Mouse (Mus musculus) midbrain, embryonic 15.5 days (tissue): ENCODE data around the gene Ren1. TPM values are rescaled to one million over a fixed set of nuclear protein-coding genes. Genes with fewer than 3 reads are reported as not detected.

Source experiments
- ATAC-seq: fragments of 200-750 bp; cut with Nextera tagmentation; replicated peaks from 2 replicates; pipeline ENCODE4 v1.8.0; 2017; ENCODE audit warnings: moderate TSS enrichment
- H3K27ac ChIP-seq: fragments of 300-500 bp; sonication (generic); 2 replicates; pipeline ENCODE4 v1.5.1; 2015; ENCODE audit warnings: mild to moderate bottlenecking, inconsistent platforms
- H3K27me3 ChIP-seq: fragments of 300-500 bp; sonication (generic); replicated peaks from 2 replicates; pipeline ENCODE4 v1.6.1; 2015; ENCODE audit warnings: inconsistent platforms
- H3K36me3 ChIP-seq: fragments of 300-500 bp; sonication (generic); replicated peaks from 2 replicates; pipeline ENCODE4 v1.6.1; 2015; ENCODE audit warnings: inconsistent platforms
- H3K4me1 ChIP-seq: fragments of 300-500 bp; sonication (generic); 2 replicates; pipeline ENCODE4 v1.6.1; 2015; ENCODE audit warnings: inconsistent platforms
- H3K4me2 ChIP-seq: fragments of 300-500 bp; sonication (generic); 2 replicates; pipeline ENCODE4 v1.6.1; 2015; ENCODE audit warnings: inconsistent platforms, mild to moderate bottlenecking, moderate library complexity
- H3K4me3 ChIP-seq: fragments of 300-500 bp; sonication (generic); 2 replicates; pipeline ENCODE4 v1.5.1; 2015; ENCODE audit warnings: mild to moderate bottlenecking, inconsistent platforms
- H3K9ac ChIP-seq: fragments of 300-500 bp; sonication (generic); 2 replicates; pipeline ENCODE4 v1.6.1; 2015; ENCODE audit warnings: mild to moderate bottlenecking, inconsistent platforms
- H3K9me3 ChIP-seq: fragments of 300-500 bp; sonication (generic); 2 replicates; pipeline ENCODE4 v1.6.1; 2016; ENCODE audit warnings: inconsistent platforms
- WGBS: fragments of 180-500 bp; shearing (Covaris S2); methylation state at CpG from one replicate; pipeline ENCODE4 v1.1.7; 2015; ENCODE audit warnings: mixed read lengths; 5-methylcytosine and 5-hydroxymethylcytosine counted together
- polyA plus RNA-seq: library from polyadenylated mRNA; unstranded; fragments of >200 nt; fragmentation: Nextera tagmentation; extraction: Ambion mirVana; gene quantifications from 2 replicates; pipeline ENCODE4 v1.2.1, GENCODE M21; 2015

Gene Ren1
- 0.18 TPM in 1 of 2 replicates, not detected in the other for polyA plus RNA-seq

GRCm38 (mm10) chr1:133350210-133350609 lies at the start of gene Ren1:
Gene Ren1 (plus strand): TSS chr1:133350510.
- H3K9ac ChIP-seq, result no peak within 1 kb of the TSS
- H3K4me2 ChIP-seq, result no peak within 1 kb of the TSS
- H3K27me3 ChIP-seq, result no peaks in the 10 kb centered on the region
- H3K27ac ChIP-seq, result no peak within 1 kb of the TSS
- peaks cover 14% of the 10 kb centered on the region for H3K4me1 ChIP-seq
- no peaks in the 10 kb centered on the region for H3K9me3 ChIP-seq
- 86% methylated on average over 1 of the region's 1 CpGs for WGBS
- no peak for ATAC-seq
- H3K36me3 ChIP-seq, result no peaks in the 10 kb centered on the region
- H3K4me3 ChIP-seq, result no peak within 1 kb of the TSS

GRCm38 (mm10) chr1:133302540-133302939 lies 47.8 kb upstream of the Ren1 start:
- Histone ChIP-seq H3K4me3 (no peak overlapping the region), H3K4me2 (no peak overlapping the region), H3K36me3 (peaks cover 9% of the 10 kb centered on the region; the same call in 1 of the 2 replicates), H3K9me3 (no peaks in the 10 kb centered on the region), H3K27me3 (no peaks in the 10 kb centered on the region), H3K27ac (no peak overlapping the region), H3K9ac (no peak overlapping the region), H3K4me1 (peaks cover 14% of the 10 kb centered on the region; the same call in 1 of the 2 replicates)
- 39% methylated on average over 3 of the region's 3 CpGs for WGBS
- no peak for ATAC-seq

- H3K27ac ChIP-seq, result no peak overlapping the region
- H3K4me3 ChIP-seq, result no peak overlapping the region
- ATAC-seq, result peak; percentile 19; the same call in 1 of the 2 replicates
Observed at GRCm38 (mm10) chr1:133306842-133307241, 43.5 kb upstream of the Ren1 start.

GRCm38 (mm10) chr1:133307318-133307717 lies 43.0 kb upstream of the Ren1 start:
- Histone ChIP-seq H3K4me3 (no peak overlapping the region), H3K4me2 (no peak overlapping the region), H3K9ac (no peak overlapping the region), H3K27ac (no peak overlapping the region), H3K27me3 (no peaks in the 10 kb centered on the region), H3K4me1 (peaks cover 13% of the 10 kb centered on the region; the same call in 1 of the 2 replicates), H3K9me3 (no peaks in the 10 kb centered on the region), H3K36me3 (no peaks in the 10 kb centered on the region)
- 16% methylated on average over 6 of the region's 6 CpGs for WGBS
- peak; percentile 28; the same call in 1 of the 2 replicates for ATAC-seq

More at GRCm38 (mm10) chr1:133306842-133307241, 43.5 kb upstream of the Ren1 start:
- H3K27me3 ChIP-seq, result no peaks in the 10 kb centered on the region
- peaks cover 9% of the 10 kb centered on the region; the same call in 1 of the 2 replicates for H3K4me1 ChIP-seq
- H3K36me3 ChIP-seq, result no peaks in the 10 kb centered on the region
- H3K4me2 ChIP-seq, result no peak overlapping the region
- no peaks in the 10 kb centered on the region for H3K9me3 ChIP-seq
- no peak overlapping the region for H3K9ac ChIP-seq
- 2% methylated on average over 4 of the region's 4 CpGs for WGBS

- Histone ChIP-seq H3K36me3 (no peaks in the 10 kb centered on the region), H3K27ac (no peak within 1 kb of the TSS), H3K4me1 (peaks cover 13% of the 10 kb centered on the region; the same call in 1 of the 2 replicates), H3K4me2 (no peak within 1 kb of the TSS), H3K9ac (no peak within 1 kb of the TSS), H3K27me3 (no peaks in the 10 kb centered on the region), H3K9me3 (no peaks in the 10 kb centered on the region), H3K4me3 (no peak within 1 kb of the TSS)
- no peak for ATAC-seq
- 77% methylated on average over 14 of the region's 14 CpGs for WGBS
Observed at GRCm38 (mm10) chr1:133309652-133310267, 40.5 kb upstream of the Ren1 start, which contains the start of gene Golt1a. Gene Golt1a (plus strand): TSS chr1:133309800.

GRCm38 (mm10) chr1:133311240-133311639 lies 39.1 kb upstream of the Ren1 start:
- H3K27me3 ChIP-seq, result no peaks in the 10 kb centered on the region
- no peak; the same call in 1 of the 2 replicates for ATAC-seq
- H3K4me1 ChIP-seq, result peaks cover 13% of the 10 kb centered on the region; the same call in 1 of the 2 replicates
- H3K27ac ChIP-seq, result no peak overlapping the region
- 56% methylated on average over 4 of the region's 4 CpGs for WGBS
- no peaks in the 10 kb centered on the region for H3K36me3 ChIP-seq
- no peaks in the 10 kb centered on the region for H3K9me3 ChIP-seq
- H3K9ac ChIP-seq, result no peak overlapping the region
- no peak overlapping the region for H3K4me3 ChIP-seq
- no peak overlapping the region for H3K4me2 ChIP-seq

- Histone ChIP-seq H3K4me3 (no peak overlapping the region), H3K27me3 (no peaks in the 10 kb centered on the region), H3K4me1 (peaks cover 10% of the 10 kb centered on the region; the same call in 1 of the 2 replicates), H3K36me3 (no peaks in the 10 kb centered on the region), H3K27ac (peak overlapping the region; percentile 30; the same call in 1 of the 2 replicates), H3K4me2 (peak overlapping the region; percentile 14), H3K9me3 (no peaks in the 10 kb centered on the region), H3K9ac (no peak overlapping the region)
- ATAC-seq, result peak; percentile 57
- 11% methylated on average over 10 of the region's 10 CpGs for WGBS
Observed at GRCm38 (mm10) chr1:133311946-133312345, 38.4 kb upstream of the Ren1 start.

- Histone ChIP-seq H3K9ac (no peak overlapping the region), H3K9me3 (no peaks in the 10 kb centered on the region), H3K36me3 (no peaks in the 10 kb centered on the region), H3K4me1 (peaks cover 4% of the 10 kb centered on the region; the same call in 1 of the 2 replicates), H3K27me3 (no peaks in the 10 kb centered on the region), H3K4me3 (no peak overlapping the region), H3K4me2 (no peak overlapping the region), H3K27ac (no peak overlapping the region)
- no peak for ATAC-seq
- 28% methylated on average over 8 of the region's 8 CpGs for WGBS
Observed at GRCm38 (mm10) chr1:133314364-133314763, 35.9 kb upstream of the Ren1 start.

GRCm38 (mm10) chr1:133315775-133316174 lies 34.5 kb upstream of the Ren1 start:
- Histone ChIP-seq H3K27me3 (no peaks in the 10 kb centered on the region), H3K27ac (no peak overlapping the region), H3K4me3 (no peak overlapping the region), H3K4me1 (peaks cover 4% of the 10 kb centered on the region; the same call in 1 of the 2 replicates), H3K9me3 (no peaks in the 10 kb centered on the region), H3K36me3 (no peaks in the 10 kb centered on the region), H3K9ac (no peak overlapping the region), H3K4me2 (no peak overlapping the region)
- WGBS, result 80% methylated on average over 6 of the region's 6 CpGs
- no peak for ATAC-seq

GRCm38 (mm10) chr1:133316577-133316976 lies 33.7 kb upstream of the Ren1 start:
- Histone ChIP-seq H3K4me3 (no peak overlapping the region), H3K36me3 (no peaks in the 10 kb centered on the region), H3K4me2 (no peak overlapping the region), H3K9me3 (no peaks in the 10 kb centered on the region), H3K27me3 (no peaks in the 10 kb centered on the region), H3K27ac (no peak overlapping the region), H3K9ac (no peak overlapping the region), H3K4me1 (peaks cover 4% of the 10 kb centered on the region; the same call in 1 of the 2 replicates)
- 83% methylated on average over 4 of the region's 4 CpGs for WGBS
- no peak for ATAC-seq

GRCm38 (mm10) chr1:133317149-133317548 lies 33.2 kb upstream of the Ren1 start:
- Histone ChIP-seq H3K36me3 (no peaks in the 10 kb centered on the region), H3K4me2 (no peak overlapping the region), H3K27me3 (no peaks in the 10 kb centered on the region), H3K4me3 (no peak overlapping the region), H3K9ac (no peak overlapping the region), H3K4me1 (peaks cover under 1% of the 10 kb centered on the region; the same call in 1 of the 2 replicates), H3K27ac (no peak overlapping the region), H3K9me3 (no peaks in the 10 kb centered on the region)
- WGBS, result 89% methylated on average over 1 of the region's 1 CpGs
- ATAC-seq, result no peak

- H3K4me3 ChIP-seq, result no peak within 1 kb of the TSS
- no peaks in the 10 kb centered on the region for H3K27me3 ChIP-seq
- H3K4me2 ChIP-seq, result no peak within 1 kb of the TSS
- ATAC-seq, result peak; percentile 57; the same call in 1 of the 2 replicates
- H3K27ac ChIP-seq, result no peak within 1 kb of the TSS
- H3K9ac ChIP-seq, result no peak within 1 kb of the TSS
- no peaks in the 10 kb centered on the region for H3K36me3 ChIP-seq
- H3K4me1 ChIP-seq, result no peaks in the 10 kb centered on the region
- H3K9me3 ChIP-seq, result no peaks in the 10 kb centered on the region
- 79% methylated on average over 13 of the region's 13 CpGs for WGBS
Observed at GRCm38 (mm10) chr1:133321267-133321925, 28.9 kb upstream of the Ren1 start, which contains the start of gene Kiss1. Gene Kiss1 (plus strand): TSS chr1:133321875.
